Mouse (Mus musculus) megakaryocyte, embryonic 14.5 days (primary cell): ENCODE measurements around the gene Ercc1. TPM values are rescaled to one million over a fixed set of nuclear protein-coding genes. Genes with fewer than 3 reads are reported as not detected.

Experiments
- H3K27me3 ChIP-seq: replicated peaks from 2 replicates; pipeline ENCODE3; 2012; ENCODE audit warnings: inconsistent platforms
- H3K36me3 ChIP-seq: replicated peaks from 2 replicates; pipeline ENCODE3; 2012; ENCODE audit warnings: low read length, inconsistent platforms, mixed read lengths
- H3K4me1 ChIP-seq: 2 replicates; pipeline ENCODE4 v1.6.1; 2012; ENCODE audit warnings: inconsistent platforms
- H3K4me3 ChIP-seq: replicated peaks from 2 replicates; pipeline ENCODE3; 2012; ENCODE audit warnings: moderate library complexity, mild to moderate bottlenecking, inconsistent platforms
- H3K9me3 ChIP-seq: 2 replicates; pipeline ENCODE4 v1.6.1; 2012; ENCODE audit warnings: inconsistent platforms
- FLI1 ChIP-seq: IDR thresholded peaks from 2 replicates; pipeline ENCODE4 v1.6.1; 2012; ENCODE audit warnings: low read length, inconsistent platforms, mixed read lengths
- GATA1 ChIP-seq: IDR thresholded peaks from 3 replicates; pipeline ENCODE4 v1.6.1; 2012; ENCODE audit warnings: mixed read lengths, low read length, inconsistent platforms, borderline replicate concordance
- polyA plus RNA-seq: library from polyadenylated mRNA; stranded (reverse); fragments of >175 nt; gene quantifications from 2 replicates; pipeline ENCODE4 v1.2.3, GENCODE M21; 2012; ENCODE audit warnings: low replicate concordance; ENCODE audit not compliant: insufficient read depth

Ercc1 gene
- polyA plus RNA-seq, 1 experiment, result 52.2 TPM

- Histone ChIP-seq H3K4me3 (no peak overlapping the region), H3K36me3 (no peaks in the 10 kb centered on the region), H3K9me3 (no peaks in the 10 kb centered on the region), H3K27me3 (peaks cover 51% of the 10 kb centered on the region), H3K4me1 (peaks cover 68% of the 10 kb centered on the region)
- TF ChIP-seq GATA1, result no peak
- no peak for TF ChIP-seq FLI1
Measured at GRCm38 (mm10) chr7:19303046-19303305, 41.6 kb upstream of the Ercc1 start.

GRCm38 (mm10) chr7:19303770-19304169 lies 40.8 kb upstream of the Ercc1 start:
- Histone ChIP-seq H3K9me3 (no peaks in the 10 kb centered on the region), H3K27me3 (peaks cover 51% of the 10 kb centered on the region), H3K36me3 (no peaks in the 10 kb centered on the region), H3K4me3 (peak overlapping the region; percentile 89), H3K4me1 (peaks cover 72% of the 10 kb centered on the region)
- TF ChIP-seq GATA1 (no peak), FLI1 (no peak)

- Histone ChIP-seq H3K4me3 (peak overlapping the region; percentile 89), H3K36me3 (no peaks in the 10 kb centered on the region), H3K9me3 (no peaks in the 10 kb centered on the region), H3K27me3 (peaks cover 51% of the 10 kb centered on the region), H3K4me1 (peaks cover 77% of the 10 kb centered on the region)
- TF ChIP-seq GATA1 (no peak), FLI1 (no peak)
Measured at GRCm38 (mm10) chr7:19304501-19305412, 39.8 kb upstream of the Ercc1 start.

- Histone ChIP-seq H3K4me1 (peaks cover 76% of the 10 kb centered on the region), H3K4me3 (peak overlapping the region; percentile 89), H3K9me3 (no peaks in the 10 kb centered on the region), H3K27me3 (peaks cover 51% of the 10 kb centered on the region), H3K36me3 (no peaks in the 10 kb centered on the region)
- TF ChIP-seq FLI1 (no peak), GATA1 (no peak)
Measured at GRCm38 (mm10) chr7:19305413-19305735, 39.2 kb upstream of the Ercc1 start.

DNA sequence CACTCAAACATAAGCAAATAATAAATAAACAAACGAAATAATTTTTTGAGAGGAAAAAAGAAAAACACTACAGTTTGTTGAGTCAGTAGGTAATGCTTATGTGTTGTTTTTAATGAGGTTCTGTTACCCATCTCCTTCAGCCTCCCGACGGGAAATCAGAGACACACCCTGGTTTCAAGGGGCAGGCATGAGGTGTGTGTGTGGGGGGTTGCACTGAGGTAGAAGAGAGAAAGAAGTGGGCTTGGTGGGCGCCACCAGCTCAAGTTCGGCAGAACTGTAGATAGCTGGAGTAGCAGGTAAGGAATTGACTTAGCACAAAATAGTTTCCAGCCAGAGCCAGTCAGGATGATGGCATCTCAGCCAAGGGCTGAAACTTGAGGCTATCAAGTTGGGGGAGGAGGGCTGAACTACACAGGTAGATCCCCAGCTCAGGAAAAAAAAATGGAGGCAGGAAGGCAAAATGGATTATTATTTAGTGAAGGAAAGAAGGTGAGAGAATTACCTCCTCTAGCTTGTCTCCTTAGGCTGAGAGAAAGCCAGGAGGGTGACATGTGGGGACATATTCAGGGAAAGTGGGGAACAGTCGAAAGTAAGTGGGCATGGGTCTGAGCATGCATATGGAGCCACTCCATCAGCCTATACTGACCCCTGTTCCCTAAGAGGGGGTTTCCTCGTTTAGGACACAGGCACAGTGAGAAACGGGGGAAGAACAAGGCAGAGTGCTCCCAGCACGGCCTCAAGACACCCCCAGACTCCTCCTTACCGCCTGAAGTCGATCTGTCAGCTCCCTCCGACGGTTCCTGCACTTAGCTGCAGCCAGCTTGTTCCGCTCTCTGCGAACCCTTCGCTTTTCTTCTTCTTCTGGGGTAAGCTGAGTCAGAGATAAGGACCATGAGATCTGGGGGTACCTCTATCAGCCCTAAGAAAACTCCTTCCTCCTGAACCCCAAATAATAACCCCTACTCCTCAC lies 38.5 kb upstream of the Ercc1 start:
- peak overlapping the region; percentile 15 for H3K4me3 ChIP-seq
- TF ChIP-seq GATA1 (no peak), FLI1 (no peak)
- no peaks in the 10 kb centered on the region for H3K36me3 ChIP-seq
- H3K27me3 ChIP-seq, result peaks cover 51% of the 10 kb centered on the region
- peaks cover 78% of the 10 kb centered on the region for H3K4me1 ChIP-seq
- no peaks in the 10 kb centered on the region for H3K9me3 ChIP-seq

- TF ChIP-seq GATA1 (no peak), FLI1 (no peak)
- Histone ChIP-seq H3K36me3 (no peaks in the 10 kb centered on the region), H3K27me3 (peaks cover 49% of the 10 kb centered on the region), H3K4me3 (peak overlapping the region; percentile 91), H3K9me3 (peaks cover 3% of the 10 kb centered on the region), H3K4me1 (peaks cover 72% of the 10 kb centered on the region)
Measured at GRCm38 (mm10) chr7:19306819-19307738, 37.5 kb upstream of the Ercc1 start.

GRCm38 (mm10) chr7:19307739-19308453 lies 36.7 kb upstream of the Ercc1 start:
- H3K27me3 ChIP-seq, result peaks cover 44% of the 10 kb centered on the region
- H3K4me1 ChIP-seq, result peaks cover 70% of the 10 kb centered on the region
- peak overlapping the region; percentile 91 for H3K4me3 ChIP-seq
- H3K9me3 ChIP-seq, result peaks cover 6% of the 10 kb centered on the region
- H3K36me3 ChIP-seq, result no peaks in the 10 kb centered on the region
- no peak for TF ChIP-seq FLI1

DNA sequence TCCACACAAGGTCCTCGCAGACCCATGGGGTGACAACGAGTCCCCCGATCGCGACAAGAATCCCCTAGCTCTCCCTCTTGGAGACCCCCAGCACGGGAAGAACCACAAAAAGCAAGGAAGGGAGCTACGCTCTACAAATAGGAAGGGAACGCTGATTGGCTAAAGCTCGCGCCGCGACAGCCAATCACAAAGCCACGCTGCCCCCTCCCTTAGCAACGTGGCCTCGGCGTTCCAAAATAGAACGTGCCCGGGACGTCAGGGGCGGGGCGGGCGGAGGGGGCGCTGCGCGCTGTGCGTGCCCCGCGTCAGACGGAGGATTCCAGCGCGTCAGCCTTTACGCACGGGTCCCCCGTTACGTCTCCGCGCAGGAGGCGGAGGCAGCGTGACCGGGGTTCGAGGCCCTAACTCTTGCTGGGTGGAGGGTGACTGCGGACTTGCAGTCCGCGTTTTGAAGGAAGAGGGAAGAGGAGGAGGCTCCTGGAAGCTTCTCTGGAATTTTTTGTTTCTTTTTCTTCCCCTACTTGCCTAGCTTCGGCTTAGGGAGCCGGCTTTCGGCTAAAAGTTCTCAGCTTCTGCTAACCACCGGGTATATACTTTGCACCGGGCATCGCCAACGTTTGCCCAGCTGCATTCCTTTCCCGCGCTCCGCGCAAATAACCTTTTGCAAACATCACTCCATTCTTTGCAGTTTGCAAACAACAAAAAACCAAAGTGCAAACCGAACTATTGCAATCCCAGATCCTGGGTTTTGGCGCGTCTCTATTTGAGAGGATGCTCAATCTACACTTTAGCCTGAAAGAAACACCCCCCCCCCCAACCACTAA lies 35.9 kb upstream of the Ercc1 start:
- peaks cover 46% of the 10 kb centered on the region for H3K27me3 ChIP-seq
- no peak for TF ChIP-seq GATA1
- TF ChIP-seq FLI1, result no peak
- H3K9me3 ChIP-seq, result peaks cover 6% of the 10 kb centered on the region
- no peaks in the 10 kb centered on the region for H3K36me3 ChIP-seq
- H3K4me1 ChIP-seq, result peaks cover 72% of the 10 kb centered on the region
- peak overlapping the region; percentile 91 for H3K4me3 ChIP-seq
